Mouse (Mus musculus) MEL (cell line): Measurements from ENCODE around the gene Olfr209.

ENCODE experiments used
- CTCF ChIP-seq, 3 experiments: IDR thresholded peaks in 2 of 3; conservative IDR thresholded peaks in 1 of 3; 2 replicates each; pipeline ENCODE4 v1.5.1; 2011 to 2012; ENCODE audit warnings: low read length in 3 of 3, low read depth in 2 of 3, mild to moderate bottlenecking in 2 of 3, improper control_type of control experiment in 1 of 3, inconsistent platforms in 1 of 3, mixed read lengths in 1 of 3, moderate library complexity in 1 of 3; ENCODE audit not compliant: control insufficient read depth in 1 of 3, insufficient read depth in 1 of 3, poor library complexity in 1 of 3, severe bottlenecking in 1 of 3
- EP300 ChIP-seq, 2 experiments: IDR thresholded peaks; 2 replicates each; pipeline ENCODE4 v1.6.1; 2011; ENCODE audit warnings: improper control_type of control experiment in 2 of 2, low read length in 2 of 2, low read depth in 1 of 2, mild to moderate bottlenecking in 1 of 2
- ETS1 ChIP-seq: IDR thresholded peaks from 2 replicates; pipeline ENCODE4 v1.6.1; 2012; ENCODE audit warnings: low read depth, mild to moderate bottlenecking, inconsistent platforms, low read length, improper control_type of control experiment, moderate library complexity
- MAFK ChIP-seq: IDR thresholded peaks from 2 replicates; pipeline ENCODE4 v1.6.1; 2011; ENCODE audit warnings: low read depth, mild to moderate bottlenecking, low read length, improper control_type of control experiment, borderline replicate concordance
- MAZ ChIP-seq: IDR thresholded peaks from 2 replicates; pipeline ENCODE4 v1.6.1; 2012; ENCODE audit warnings: low read depth, mild to moderate bottlenecking, inconsistent platforms, low read length, improper control_type of control experiment
- NELFE ChIP-seq: IDR thresholded peaks from 2 replicates; pipeline ENCODE4 v1.6.1; 2011; ENCODE audit warnings: low read depth, low read length, improper control_type of control experiment
- POLR2A ChIP-seq, 2 experiments: IDR thresholded peaks; 2 replicates each; pipeline ENCODE4 v1.6.1; 2011 to 2012; ENCODE audit warnings: low read length in 2 of 2, mild to moderate bottlenecking in 2 of 2, control low read depth in 1 of 2, improper control_type of control experiment in 1 of 2, low read depth in 1 of 2, moderate library complexity in 1 of 2; ENCODE audit not compliant: control insufficient read depth in 1 of 2, insufficient read depth in 1 of 2, poor library complexity in 1 of 2
- SMC3 ChIP-seq: IDR thresholded peaks from 2 replicates; pipeline ENCODE4 v1.6.1; 2011; ENCODE audit warnings: low read depth, low read length, improper control_type of control experiment
- ZKSCAN1 ChIP-seq: IDR thresholded peaks from 2 replicates; pipeline ENCODE4 v1.6.1; 2012; ENCODE audit warnings: low read depth, mild to moderate bottlenecking, inconsistent platforms, low read length, improper control_type of control experiment, moderate library complexity

DNA sequence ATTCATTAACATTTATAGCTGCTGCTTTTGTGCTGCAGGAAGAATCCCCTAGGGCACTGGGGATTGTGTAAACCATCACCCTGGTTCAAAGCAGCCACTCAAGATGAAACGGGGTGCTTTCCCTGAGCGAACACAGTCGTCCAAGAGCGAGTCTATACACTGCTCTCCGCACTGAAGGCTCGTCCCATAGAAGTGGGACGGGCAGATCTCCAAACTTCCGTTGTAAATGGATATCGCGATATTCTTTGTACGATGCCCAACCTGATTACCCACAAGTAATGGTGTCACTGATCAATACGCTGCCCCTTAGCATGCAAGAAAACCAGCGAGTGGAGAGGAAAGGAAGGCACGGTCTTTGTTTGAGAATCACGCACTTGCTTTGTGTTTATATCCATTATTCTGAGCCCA lies 45.6 kb upstream of the Olfr209 start:
- TF ChIP-seq ZKSCAN1 (no peak), EP300 (IDR thresholded peaks at IDR 0.05; ENCODE audit: low read depth in 1 of 2, low read length in 2 of 2) (no peak), CTCF (IDR thresholded peaks at IDR 0.05 in 2 of 3, conservative IDR thresholded peaks at IDR 0.05 in 1 of 3; ENCODE audit: control insufficient read depth in 1 of 3, insufficient read depth in 1 of 3, low read depth in 2 of 3, low read length in 3 of 3, poor library complexity in 1 of 3, severe bottlenecking in 1 of 3) (no peak), MAFK (no peak), NELFE (no peak), ETS1 (no peak), MAZ (no peak), SMC3 (no peak), POLR2A (IDR thresholded peaks at IDR 0.05; ENCODE audit: control insufficient read depth in 1 of 2, insufficient read depth in 1 of 2, low read depth in 1 of 2, low read length in 2 of 2, poor library complexity in 1 of 2) (no peak)
